Mouse (Mus musculus) cerebellum, adult 11 months (tissue): ENCODE data around the gene Ppp1r14c.

Experiments
- DNase-seq: peaks from one replicate; pipeline ENCODE4 v3.0.0; 2022

Gene Ppp1r14c

DNA sequence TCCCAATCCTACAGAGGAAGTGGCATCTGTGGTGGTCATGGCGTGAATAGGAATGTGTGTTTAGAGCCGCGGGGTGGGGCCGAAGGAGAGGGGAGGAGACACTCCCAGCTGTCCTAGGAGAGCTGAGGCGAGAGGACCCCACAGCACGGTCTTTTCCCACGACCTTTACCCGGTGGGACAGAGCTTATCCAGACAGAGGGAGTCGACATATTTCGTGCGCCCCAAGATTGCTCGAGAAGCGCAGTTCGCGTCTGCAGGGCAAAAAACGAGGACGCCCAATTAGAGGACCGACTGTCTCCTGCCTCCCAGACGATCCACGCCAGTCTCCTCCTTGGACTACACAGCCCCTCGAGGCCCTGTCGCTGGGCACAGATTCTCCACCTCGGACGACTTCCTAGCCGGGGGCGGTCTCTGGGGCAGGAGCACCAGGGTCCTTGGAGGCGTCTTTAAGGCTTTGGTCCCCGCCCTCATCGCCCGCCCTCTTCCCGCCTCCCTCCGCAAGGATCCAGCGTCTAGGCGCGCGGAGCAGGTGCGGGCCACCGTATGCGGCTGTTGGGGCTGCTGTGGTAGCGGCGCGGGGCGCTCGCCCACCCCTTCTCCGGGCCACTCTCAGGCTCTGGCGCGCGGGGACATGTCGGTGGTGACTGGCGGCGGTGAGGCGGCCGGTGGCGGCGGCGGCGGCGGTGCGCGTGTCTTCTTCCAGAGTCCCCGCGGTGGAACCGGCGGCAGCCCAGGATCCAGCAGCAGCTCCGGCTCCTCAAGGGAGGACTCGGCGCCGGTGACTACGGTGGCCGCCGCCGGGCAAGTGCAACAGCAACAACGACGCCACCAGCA lies at the start of gene Ppp1r14c:
Gene Ppp1r14c (plus strand): TSS at position 22 of the 834 bp plus-strand sequence.
- DNase-seq = peak; percentile 39

DNA sequence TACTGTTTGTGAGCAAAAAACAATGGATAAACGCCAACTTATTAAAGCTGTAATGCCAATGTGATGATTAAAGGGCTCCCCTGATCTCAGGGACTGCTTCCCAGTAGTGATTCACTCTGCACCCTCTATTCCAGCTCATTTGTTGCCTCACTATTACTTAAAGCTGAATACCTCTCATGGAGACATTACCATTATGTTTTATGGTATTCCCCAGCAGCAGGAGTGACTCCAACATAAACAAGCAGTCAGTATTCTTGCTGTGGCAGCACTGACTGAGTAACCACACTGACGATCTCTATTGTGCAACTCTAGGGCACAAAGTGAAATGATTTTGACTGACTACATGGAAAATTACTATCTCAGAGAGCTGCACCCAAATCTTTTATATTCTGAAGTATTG lies 44.5 kb upstream of the Ppp1r14c start:
- DNase-seq = no peak

GRCm38 (mm10) chr10:3325447-3325846 lies 40.4 kb upstream of the Ppp1r14c start:
- no peak for DNase-seq

GRCm38 (mm10) chr10:3332880-3333279 lies 33.0 kb upstream of the Ppp1r14c start:
- peak; percentile 71 for DNase-seq

GRCm38 (mm10) chr10:3334570-3334969 lies 31.3 kb upstream of the Ppp1r14c start:
- DNase-seq = no peak

- DNase-seq = no peak
Observed at GRCm38 (mm10) chr10:3336729-3337329, 29.0 kb upstream of the Ppp1r14c start.

DNA sequence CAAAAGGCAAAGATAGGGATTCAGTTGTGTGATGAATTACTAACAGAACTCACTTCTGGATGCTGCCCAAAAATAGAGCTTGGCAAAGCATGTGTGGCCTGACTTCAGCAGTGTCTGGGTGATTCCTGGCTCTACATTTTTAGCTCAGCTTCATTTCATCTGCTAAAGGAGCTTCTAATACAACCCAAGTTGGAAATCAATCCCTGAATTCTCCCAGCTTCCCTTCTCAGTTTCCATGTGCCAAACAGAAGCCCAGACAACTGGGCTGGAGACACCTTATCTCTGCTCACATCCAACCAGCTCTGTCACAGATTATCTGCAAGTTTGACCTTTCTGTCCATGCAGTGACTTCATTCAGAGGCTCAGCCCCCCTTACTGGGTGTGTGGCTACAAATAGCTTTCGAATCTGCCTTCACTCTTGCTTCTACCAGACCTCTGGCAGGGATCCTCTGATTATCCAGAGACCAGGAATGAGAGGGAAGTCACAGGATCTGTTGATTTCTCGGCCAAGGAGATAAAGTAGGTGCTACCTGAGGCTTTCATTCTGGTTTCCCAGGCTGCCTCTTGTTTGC lies 28.4 kb upstream of the Ppp1r14c start:
- no peak for DNase-seq

- DNase-seq = no peak
Observed at GRCm38 (mm10) chr10:3345706-3346105, 20.2 kb upstream of the Ppp1r14c start.

- DNase-seq = no peak
Observed at GRCm38 (mm10) chr10:3359531-3359930, 6.3 kb upstream of the Ppp1r14c start.

DNA sequence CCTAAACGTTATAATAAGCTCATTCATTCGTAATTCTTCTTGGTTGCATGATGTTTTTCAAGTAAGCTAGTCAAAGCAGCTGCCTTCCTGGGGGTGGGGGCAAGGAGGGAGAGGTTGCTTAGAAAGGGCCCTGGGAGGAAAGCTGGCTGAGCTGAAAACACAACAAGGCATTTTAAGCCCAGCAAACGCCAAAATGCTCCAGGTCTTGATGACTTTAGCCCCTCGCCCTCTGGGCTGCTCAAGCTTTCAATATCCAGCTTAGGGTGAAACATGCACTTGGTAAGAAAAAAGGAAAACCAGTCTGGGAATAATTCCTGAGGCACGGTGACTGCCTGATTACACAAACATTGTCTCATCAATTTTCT lies 204 bp upstream of the Ppp1r14c start:
- DNase-seq = no peak

DNA sequence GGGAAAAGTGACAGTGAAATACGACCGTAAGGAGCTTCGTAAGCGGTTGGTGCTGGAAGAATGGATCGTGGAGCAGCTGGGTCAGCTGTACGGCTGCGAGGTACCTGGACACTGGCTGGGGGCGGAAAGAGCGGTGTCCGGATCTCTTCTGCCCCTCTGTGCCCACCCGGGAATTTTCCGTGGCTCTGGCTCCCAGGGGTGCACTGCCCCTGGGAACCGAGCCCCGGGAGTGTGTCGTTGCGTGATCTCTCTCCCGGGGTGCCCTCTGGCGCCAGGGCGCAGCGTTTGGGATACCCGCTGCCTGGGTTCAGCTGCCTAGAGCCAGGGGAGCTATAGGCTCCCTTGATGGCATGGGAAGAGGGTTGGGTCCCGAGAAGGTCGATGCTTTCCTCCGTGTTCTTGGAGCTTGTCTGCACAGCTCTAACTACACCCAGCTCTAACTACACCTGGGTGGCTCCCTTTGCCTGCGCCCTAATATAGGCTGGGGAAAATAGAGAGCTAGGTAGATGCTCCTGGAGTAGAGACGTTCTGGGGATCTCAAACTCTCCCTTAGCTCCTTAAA lies 1.1 kb downstream of the Ppp1r14c start:
- peak; percentile 22 for DNase-seq

DNA sequence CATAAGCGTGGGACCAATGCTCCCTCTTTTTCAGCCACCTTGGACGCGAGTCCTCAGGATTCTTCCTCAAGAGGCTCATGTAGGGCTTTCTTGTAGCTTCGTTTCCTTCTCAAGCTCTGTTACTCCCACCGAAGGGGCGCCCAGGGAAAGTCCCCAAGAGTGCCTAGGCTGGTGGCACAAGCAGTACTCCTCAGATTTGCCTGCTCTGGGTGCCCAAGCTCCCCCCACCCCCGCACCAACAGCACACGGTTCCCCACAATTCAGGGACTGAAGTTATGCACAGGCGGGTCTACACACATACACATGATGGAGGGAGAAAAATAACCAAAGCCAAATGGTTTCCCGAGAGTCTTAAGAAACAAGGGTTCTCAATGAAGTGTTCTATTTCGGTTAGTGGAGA lies 1.6 kb downstream of the Ppp1r14c start:
- DNase-seq = no peak

DNA sequence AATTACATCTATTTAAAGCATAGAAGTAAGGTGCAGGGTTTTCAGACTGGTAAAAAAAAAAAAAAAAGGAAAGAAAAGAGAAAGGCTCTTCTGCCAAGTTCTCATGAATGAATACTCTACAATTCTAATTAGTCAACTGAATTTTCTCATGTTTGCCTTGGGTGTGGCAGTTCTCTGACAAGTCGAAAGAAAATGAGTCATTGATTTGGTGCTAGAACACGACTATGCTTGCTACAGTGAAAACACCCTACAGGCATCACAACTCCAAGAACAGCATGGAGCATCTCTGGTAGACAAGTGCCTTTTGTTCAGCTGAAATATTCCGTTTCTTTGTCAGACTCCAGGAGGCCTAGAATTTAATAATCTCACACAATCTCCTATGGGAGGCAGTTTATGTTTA lies 17.3 kb downstream of the Ppp1r14c start:
- no peak for DNase-seq

GRCm38 (mm10) chr10:3392251-3392650 lies 26.4 kb downstream of the Ppp1r14c start:
- DNase-seq = no peak

DNA sequence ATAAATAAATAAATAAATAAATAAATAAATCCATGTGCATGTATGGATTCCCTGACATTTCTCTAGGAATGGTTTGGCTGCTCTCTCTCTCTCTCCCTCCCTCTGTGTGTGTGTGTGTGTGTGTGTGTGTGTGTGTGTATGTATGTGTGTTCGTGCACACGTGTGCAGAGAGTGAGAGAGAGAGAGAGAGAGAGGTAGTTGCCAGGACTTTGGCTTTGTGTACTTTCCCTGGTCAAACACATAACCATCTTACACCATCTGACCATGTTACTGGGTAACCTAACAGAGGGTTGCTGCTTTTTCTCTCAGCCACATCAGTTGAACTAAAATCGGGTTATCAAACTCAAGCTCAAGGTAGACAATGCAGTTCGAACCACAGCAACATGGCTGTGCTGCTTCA lies 27.7 kb downstream of the Ppp1r14c start:
- no peak for DNase-seq

DNA sequence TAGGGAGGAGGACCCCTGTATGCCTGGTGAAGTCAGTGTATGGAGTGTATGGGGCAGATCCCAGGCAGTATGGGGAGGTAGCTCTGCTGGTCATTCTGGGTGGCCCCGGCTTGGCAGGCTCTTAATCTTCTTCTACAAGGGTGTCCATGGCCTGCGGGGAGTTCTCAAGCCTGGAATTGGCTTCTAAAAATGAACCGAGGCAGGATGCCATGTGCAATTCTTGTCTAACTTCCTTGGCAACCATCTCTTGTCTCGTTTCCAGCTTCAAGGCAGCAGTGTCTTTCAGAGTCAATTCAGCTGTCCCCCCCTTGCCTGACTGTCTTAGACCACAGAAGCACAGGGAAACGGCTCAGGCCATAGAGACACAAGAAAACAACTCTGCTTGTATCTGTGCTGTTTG lies 28.3 kb downstream of the Ppp1r14c start:
- DNase-seq = peak; percentile 20

DNA sequence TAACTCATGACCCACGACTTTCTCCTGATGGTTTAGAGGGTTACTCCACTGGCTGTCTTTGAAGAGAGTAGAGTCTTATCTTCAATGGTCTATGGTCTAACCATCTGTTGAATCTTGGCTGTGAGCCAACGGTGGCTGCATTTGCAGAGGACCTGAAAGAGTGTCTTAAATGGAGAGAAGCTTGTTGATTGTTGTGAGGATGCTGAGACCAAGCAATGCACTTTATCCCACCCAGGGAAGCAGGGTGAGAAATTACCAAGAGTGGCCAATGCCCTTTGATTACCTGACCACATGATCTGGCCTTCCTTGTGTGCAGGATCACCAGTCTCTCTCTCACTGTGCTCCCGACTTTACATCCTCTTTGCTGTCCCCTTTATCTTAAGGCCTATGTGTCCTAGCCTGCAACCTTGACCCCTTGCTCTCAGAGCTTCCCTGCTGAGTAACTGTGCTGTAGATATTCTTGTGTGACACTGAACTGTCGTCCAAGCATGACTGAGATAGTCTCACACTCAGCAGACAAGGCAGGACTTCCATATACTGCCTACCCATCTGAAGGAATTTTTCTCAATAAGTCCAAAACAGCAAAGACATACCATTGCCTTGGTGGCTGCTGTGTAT lies 28.9 kb downstream of the Ppp1r14c start:
- DNase-seq = no peak

DNA sequence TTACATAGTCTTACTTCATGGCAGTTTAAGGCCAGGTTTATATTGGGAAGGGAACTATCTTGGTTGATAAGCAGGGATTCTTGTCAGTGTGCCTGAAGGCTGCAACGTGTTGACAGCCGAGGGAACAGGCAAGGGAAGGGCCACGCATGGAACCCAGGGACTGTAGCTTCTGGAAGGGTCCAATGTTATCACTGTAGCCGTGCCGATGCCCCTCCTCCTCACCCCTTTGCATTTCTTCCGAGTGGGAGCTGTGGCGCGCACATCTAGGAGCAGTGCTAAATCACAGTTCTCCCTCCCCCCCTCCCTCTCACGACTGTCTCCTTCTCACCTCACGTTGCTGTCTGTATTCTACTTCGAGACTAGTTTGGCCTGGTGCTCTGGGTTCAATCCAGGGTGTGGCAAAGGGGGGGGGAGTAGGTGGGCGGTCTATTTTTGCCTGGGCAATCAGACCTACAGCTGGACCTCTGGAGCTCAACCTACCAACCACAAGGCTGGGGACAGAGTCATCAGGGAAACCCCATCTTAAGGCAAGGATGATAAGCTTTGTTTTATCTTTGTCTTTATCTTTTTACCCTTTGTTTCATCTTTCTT lies 29.6 kb downstream of the Ppp1r14c start:
- DNase-seq = no peak

GRCm38 (mm10) chr10:3396008-3396795 lies 30.3 kb downstream of the Ppp1r14c start:
- DNase-seq = no peak

- no peak for DNase-seq
Observed at GRCm38 (mm10) chr10:3397406-3397805, 31.5 kb downstream of the Ppp1r14c start.

DNA sequence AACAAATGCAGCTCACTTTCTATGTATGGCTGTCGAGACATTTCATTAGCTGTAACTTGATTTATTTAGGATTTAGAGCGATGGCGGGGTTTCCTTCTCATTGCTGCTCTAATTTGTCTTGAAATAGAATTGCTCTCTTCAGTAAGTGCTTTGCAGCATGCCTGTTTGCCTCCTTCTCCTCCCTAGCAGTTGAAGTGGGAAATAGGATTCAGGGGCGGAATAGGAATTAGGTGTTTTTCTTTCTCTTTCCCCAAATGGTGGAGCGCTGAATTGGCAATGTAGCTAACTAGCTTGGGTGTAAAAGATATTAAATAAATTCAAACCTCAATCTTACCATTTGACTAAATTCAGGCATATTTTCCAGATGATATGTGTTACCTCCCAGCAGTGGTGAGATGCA lies 32.2 kb downstream of the Ppp1r14c start:
- DNase-seq = no peak

DNA sequence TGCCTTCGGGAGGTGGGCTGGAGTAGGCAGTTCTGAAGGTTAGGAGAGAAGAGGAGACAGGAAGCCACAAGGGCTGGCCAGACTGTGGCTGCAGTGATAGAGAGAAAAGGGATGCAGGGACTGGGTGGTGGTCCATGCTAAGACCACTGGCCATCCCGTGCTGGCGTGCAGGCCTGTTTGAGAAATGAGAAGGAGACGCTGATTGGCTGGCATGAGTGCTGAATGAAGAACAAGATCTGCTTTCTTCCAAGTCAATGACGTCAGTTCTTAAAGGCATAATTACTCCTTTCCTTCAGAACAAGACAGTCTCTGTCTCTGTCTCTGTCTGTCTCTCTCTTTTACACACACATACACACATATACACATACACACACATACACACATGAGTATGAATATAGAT lies 36.4 kb downstream of the Ppp1r14c start:
- DNase-seq = no peak
